Mouse (Mus musculus): ENCODE measurements around the gene Lnx1. TPM values are rescaled to one million over a fixed set of nuclear protein-coding genes. Genes with fewer than 3 reads are reported as not detected.
A peak's percentile ranks its signal among the peaks of the same experiment; 100 is the strongest.

Lnx1 gene
- polyA plus RNA-seq (2016; fragmentation: Nextera tagmentation; extraction: Ambion mirVana): 0.83 and 0.96 TPM in 2 replicates

DNA sequence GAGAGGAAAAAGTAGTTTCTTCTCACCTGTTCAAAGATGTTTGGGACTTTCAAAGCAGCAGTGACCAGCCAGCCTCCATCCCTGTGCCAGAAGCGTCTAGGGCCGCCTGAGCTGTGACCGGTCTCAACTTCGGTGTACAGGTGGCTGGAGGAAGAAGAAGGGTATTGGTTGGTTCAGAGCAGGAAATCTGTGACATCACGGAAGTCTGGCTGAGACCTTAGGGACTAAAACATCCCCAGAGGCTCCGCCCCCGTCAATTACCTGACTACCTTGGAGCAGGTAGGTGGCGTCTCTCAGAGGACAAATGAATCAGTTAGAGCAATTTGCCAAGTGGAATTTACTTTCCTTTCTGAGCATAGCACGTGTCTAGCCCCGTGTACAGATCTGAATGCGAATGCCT, at the start of gene Lnx1:
Lnx1 (minus strand) TSS at position 147 of the 400 bp plus-strand sequence.
- peaks cover 12% of the 10 kb centered on the region for H3K4me1 ChIP-seq
- H3K4me2 ChIP-seq (replicated peaks): peak within 1 kb of the TSS; percentile 49; the same call in 1 of the 2 replicates
- no peak within 1 kb of the TSS for H3K9ac ChIP-seq (replicated peaks)
- ATAC-seq (ENCODE audit: low FRiP score, low read depth): no peak
- H3K9me3 ChIP-seq: no peaks in the 10 kb centered on the region
- peaks cover 24% of the 10 kb centered on the region; the same call in 1 of the 2 replicates for H3K27me3 ChIP-seq
- 52% methylated on average over 11 of the region's 11 CpGs for WGBS
- no peak within 1 kb of the TSS for H3K27ac ChIP-seq (replicated peaks)
- H3K36me3 ChIP-seq: no peaks in the 10 kb centered on the region
- H3K4me3 ChIP-seq: no peak within 1 kb of the TSS

DNA sequence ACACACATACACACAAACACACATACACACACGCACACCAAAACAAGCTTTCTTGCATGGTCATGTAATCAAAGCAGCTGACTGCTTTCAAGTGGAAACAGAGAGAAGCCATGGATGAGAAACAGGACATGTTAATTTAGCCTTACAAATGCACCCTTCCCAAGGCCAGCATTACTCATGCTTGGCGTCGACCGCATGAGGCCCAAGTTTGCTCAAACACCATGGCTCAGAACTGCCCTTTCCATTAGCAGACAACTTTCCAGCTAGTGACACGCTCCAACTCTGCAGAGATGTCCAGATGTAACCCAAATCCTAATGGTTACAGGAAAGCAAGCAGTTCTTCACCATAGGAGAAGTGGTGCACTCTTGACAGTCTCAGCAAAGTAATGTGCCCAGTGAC, 47.8 kb upstream of the Lnx1 start:
- H3K4me1 ChIP-seq: no peaks in the 10 kb centered on the region
- no peaks in the 10 kb centered on the region for H3K9me3 ChIP-seq
- no peak overlapping the region for H3K4me2 ChIP-seq (replicated peaks)
- H3K4me3 ChIP-seq: no peak overlapping the region
- no peaks in the 10 kb centered on the region for H3K27me3 ChIP-seq
- H3K27ac ChIP-seq (replicated peaks): no peak overlapping the region
- no peak overlapping the region for H3K9ac ChIP-seq (replicated peaks)
- no peaks in the 10 kb centered on the region for H3K36me3 ChIP-seq
- WGBS: 94% methylated on average over 5 of the region's 5 CpGs
- ATAC-seq (ENCODE audit: low FRiP score, low read depth): no peak

DNA sequence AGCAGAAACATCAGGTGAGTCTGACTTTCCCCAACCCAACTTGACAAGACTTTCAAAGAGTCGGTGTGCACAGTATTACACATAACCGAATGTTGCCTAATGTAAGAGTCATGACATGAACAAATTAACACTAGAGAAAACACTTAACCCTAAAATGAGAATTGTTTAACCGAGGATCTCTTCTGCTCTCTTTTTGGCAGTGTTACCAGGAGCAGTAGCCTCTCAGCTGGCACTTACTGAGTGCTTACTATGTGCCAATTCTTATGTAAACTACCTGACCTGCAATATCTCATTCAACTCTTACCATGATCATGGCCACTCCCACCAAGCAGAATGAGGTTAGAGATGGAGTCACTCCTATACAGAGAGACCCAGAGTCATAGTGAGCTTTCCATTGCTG, 44.8 kb upstream of the Lnx1 start:
- Histone ChIP-seq H3K4me2 (replicated peaks) (no peak overlapping the region), H3K9ac (replicated peaks) (no peak overlapping the region), H3K9me3 (no peaks in the 10 kb centered on the region), H3K4me3 (no peak overlapping the region), H3K27ac (replicated peaks) (no peak overlapping the region), H3K36me3 (no peaks in the 10 kb centered on the region), H3K27me3 (no peaks in the 10 kb centered on the region), H3K4me1 (no peaks in the 10 kb centered on the region)
- ATAC-seq (ENCODE audit: low FRiP score, low read depth): no peak
- WGBS: 90% methylated on average over 3 of the region's 3 CpGs

DNA sequence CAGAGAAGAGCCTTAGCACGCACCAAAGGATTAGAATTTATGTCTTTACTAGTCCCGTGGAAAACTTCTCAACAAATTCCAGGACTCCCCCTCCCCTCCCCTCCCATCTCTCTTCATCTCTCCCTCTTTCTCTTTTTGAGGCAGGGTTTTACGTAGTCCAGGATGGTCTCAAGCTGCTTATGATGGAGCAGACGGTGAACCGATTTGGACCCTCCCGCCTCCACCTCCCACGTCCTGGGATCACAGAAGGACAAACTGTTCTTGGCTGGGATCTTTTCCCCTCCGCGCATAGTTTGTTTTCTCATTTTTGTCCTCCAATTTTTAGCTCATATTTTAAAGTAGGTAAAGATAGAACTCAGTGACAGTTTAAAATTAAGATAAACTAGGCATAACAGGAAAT, 38.2 kb upstream of the Lnx1 start:
- 91% methylated on average over 9 of the region's 9 CpGs for WGBS
- H3K4me1 ChIP-seq: no peaks in the 10 kb centered on the region
- no peak overlapping the region for H3K4me3 ChIP-seq
- no peaks in the 10 kb centered on the region for H3K27me3 ChIP-seq
- no peaks in the 10 kb centered on the region for H3K36me3 ChIP-seq
- no peak for ATAC-seq (ENCODE audit: low FRiP score, low read depth)
- H3K9ac ChIP-seq (replicated peaks): no peak overlapping the region
- H3K27ac ChIP-seq (replicated peaks): no peak overlapping the region
- H3K9me3 ChIP-seq: no peaks in the 10 kb centered on the region
- H3K4me2 ChIP-seq (replicated peaks): no peak overlapping the region

GRCm38 (mm10) chr5:74739435-74739834, 36.7 kb upstream of the Lnx1 start:
- WGBS: 65% methylated on average over 12 of the region's 12 CpGs
- no peak for ATAC-seq (ENCODE audit: low FRiP score, low read depth)
- H3K27ac ChIP-seq (replicated peaks): no peak overlapping the region

DNA sequence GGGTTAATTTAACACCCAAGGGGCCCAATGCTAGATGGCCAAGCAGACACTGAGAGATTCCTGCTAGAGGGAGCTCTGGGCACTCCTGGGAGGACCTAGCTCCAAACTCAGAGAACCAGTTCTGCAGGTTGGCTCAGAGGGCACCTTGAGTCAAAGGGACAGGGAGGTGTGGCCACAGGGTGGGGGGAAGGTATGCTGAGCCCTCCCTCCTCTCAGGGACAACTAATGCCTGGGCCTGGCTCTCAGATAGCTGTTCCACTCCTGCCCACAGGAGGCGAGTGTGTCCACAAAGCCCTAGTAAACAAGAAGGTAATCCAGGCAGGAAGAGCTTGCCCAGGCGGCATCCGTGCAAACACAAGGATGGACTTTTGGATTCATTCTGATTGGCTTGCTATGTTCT, 35.6 kb upstream of the Lnx1 start:
- Histone ChIP-seq H3K9me3 (no peaks in the 10 kb centered on the region), H3K27me3 (0 out of 2 replicates have a peak, but pooled peaks cover 8% of the 10 kb centered on the region), H3K27ac (replicated peaks) (no peak overlapping the region), H3K4me3 (no peak overlapping the region), H3K36me3 (no peaks in the 10 kb centered on the region), H3K9ac (replicated peaks) (no peak overlapping the region), H3K4me1 (no peaks in the 10 kb centered on the region; the same call in 1 of the 2 replicates), H3K4me2 (replicated peaks) (no peak overlapping the region)
- WGBS: 82% methylated on average over 3 of the region's 3 CpGs
- no peak for ATAC-seq (ENCODE audit: low FRiP score, low read depth)

More at GRCm38 (mm10) chr5:74739435-74739834, 36.7 kb upstream of the Lnx1 start:
- Histone ChIP-seq H3K4me2 (replicated peaks) (no peak overlapping the region), H3K27me3 (0 out of 2 replicates have a peak, but pooled peaks cover under 1% of the 10 kb centered on the region), H3K9ac (replicated peaks) (no peak overlapping the region), H3K4me1 (no peaks in the 10 kb centered on the region), H3K4me3 (no peak overlapping the region), H3K9me3 (no peaks in the 10 kb centered on the region), H3K36me3 (no peaks in the 10 kb centered on the region)

DNA sequence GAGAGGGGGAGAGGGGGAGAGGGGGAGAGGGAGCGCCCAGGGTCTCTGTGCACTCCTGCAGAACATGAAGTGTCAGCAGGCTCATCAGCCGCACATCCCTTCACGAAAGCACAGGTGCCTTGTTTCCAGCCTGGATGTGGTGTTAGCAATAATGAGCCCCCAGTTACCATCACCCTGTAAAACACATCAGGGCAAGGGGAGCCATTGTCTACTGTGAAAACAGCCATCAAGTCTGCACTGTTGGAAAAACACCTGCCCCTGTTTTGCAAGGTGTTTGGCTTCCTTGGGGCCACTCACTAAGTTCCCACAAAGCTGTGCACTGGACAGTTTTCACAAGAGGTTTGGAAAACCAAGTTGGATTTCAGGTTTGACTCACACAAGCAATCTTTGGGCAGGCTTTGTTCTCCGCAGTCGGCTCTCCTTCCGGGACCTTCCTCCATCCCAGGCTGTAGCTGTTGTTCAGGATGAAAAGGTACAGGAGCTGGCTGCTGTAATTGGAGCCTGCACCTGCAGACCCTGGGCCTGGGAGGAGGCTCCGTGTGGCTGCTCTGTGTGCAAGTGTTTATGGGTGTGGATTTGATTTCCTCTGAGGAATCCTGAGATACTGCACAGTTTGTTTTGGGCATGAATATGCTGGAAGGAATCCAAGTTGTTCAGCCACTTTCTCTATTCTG, 31.3 kb upstream of the Lnx1 start:
- no peaks in the 10 kb centered on the region for H3K9me3 ChIP-seq
- H3K36me3 ChIP-seq: no peaks in the 10 kb centered on the region
- H3K27me3 ChIP-seq: peaks cover 8% of the 10 kb centered on the region; the same call in 1 of the 2 replicates
- H3K27ac ChIP-seq (replicated peaks): no peak overlapping the region
- WGBS: 65% methylated on average over 7 of the region's 7 CpGs
- no peak overlapping the region for H3K4me2 ChIP-seq (replicated peaks)
- H3K9ac ChIP-seq (replicated peaks): no peak overlapping the region
- no peak for ATAC-seq (ENCODE audit: low FRiP score, low read depth)
- no peaks in the 10 kb centered on the region; the same call in 1 of the 2 replicates for H3K4me1 ChIP-seq
- no peak overlapping the region for H3K4me3 ChIP-seq

GRCm38 (mm10) chr5:74732613-74733012, 29.9 kb upstream of the Lnx1 start:
- Histone ChIP-seq H3K9ac (replicated peaks) (no peak overlapping the region), H3K27me3 (peaks cover 13% of the 10 kb centered on the region), H3K4me3 (no peak overlapping the region), H3K27ac (replicated peaks) (no peak overlapping the region), H3K4me2 (replicated peaks) (no peak overlapping the region), H3K36me3 (no peaks in the 10 kb centered on the region), H3K9me3 (no peaks in the 10 kb centered on the region), H3K4me1 (no peaks in the 10 kb centered on the region; the same call in none of the 2 replicates)
- no peak for ATAC-seq (ENCODE audit: low FRiP score, low read depth)
- 77% methylated on average over 8 of the region's 8 CpGs for WGBS

GRCm38 (mm10) chr5:74730601-74731000, 27.9 kb upstream of the Lnx1 start:
- no peaks in the 10 kb centered on the region for H3K9me3 ChIP-seq
- no peak overlapping the region for H3K9ac ChIP-seq (replicated peaks)
- H3K36me3 ChIP-seq: no peaks in the 10 kb centered on the region
- H3K27me3 ChIP-seq: peaks cover 13% of the 10 kb centered on the region
- H3K4me1 ChIP-seq: peaks cover 3% of the 10 kb centered on the region
- 88% methylated on average over 5 of the region's 5 CpGs for WGBS
- H3K27ac ChIP-seq (replicated peaks): no peak overlapping the region
- ATAC-seq (ENCODE audit: low FRiP score, low read depth): no peak
- no peak overlapping the region for H3K4me2 ChIP-seq (replicated peaks)
- H3K4me3 ChIP-seq: no peak overlapping the region

- H3K4me2 ChIP-seq (replicated peaks): no peak overlapping the region
- no peak for ATAC-seq (ENCODE audit: low FRiP score, low read depth)
- no peak overlapping the region for H3K9ac ChIP-seq (replicated peaks)
- no peak overlapping the region for H3K27ac ChIP-seq (replicated peaks)
- H3K27me3 ChIP-seq: peaks cover 13% of the 10 kb centered on the region
- H3K36me3 ChIP-seq: no peaks in the 10 kb centered on the region
- H3K9me3 ChIP-seq: no peaks in the 10 kb centered on the region
- WGBS: 88% methylated on average over 6 of the region's 6 CpGs
- no peak overlapping the region for H3K4me3 ChIP-seq
- H3K4me1 ChIP-seq: peaks cover 3% of the 10 kb centered on the region
These were observed 26.9 kb upstream of the Lnx1 start for GRCm38 (mm10) chr5:74729567-74729966.

- Histone ChIP-seq H3K4me3 (no peak overlapping the region), H3K27me3 (peaks cover 5% of the 10 kb centered on the region), H3K4me2 (replicated peaks) (no peak overlapping the region), H3K4me1 (peaks cover 3% of the 10 kb centered on the region; the same call in 1 of the 2 replicates), H3K36me3 (no peaks in the 10 kb centered on the region), H3K9me3 (no peaks in the 10 kb centered on the region), H3K27ac (replicated peaks) (no peak overlapping the region), H3K9ac (replicated peaks) (no peak overlapping the region)
- no peak for ATAC-seq (ENCODE audit: low FRiP score, low read depth)
- WGBS: 75% methylated on average over 6 of the region's 6 CpGs
These were observed 25.5 kb upstream of the Lnx1 start for GRCm38 (mm10) chr5:74728186-74728585.

DNA sequence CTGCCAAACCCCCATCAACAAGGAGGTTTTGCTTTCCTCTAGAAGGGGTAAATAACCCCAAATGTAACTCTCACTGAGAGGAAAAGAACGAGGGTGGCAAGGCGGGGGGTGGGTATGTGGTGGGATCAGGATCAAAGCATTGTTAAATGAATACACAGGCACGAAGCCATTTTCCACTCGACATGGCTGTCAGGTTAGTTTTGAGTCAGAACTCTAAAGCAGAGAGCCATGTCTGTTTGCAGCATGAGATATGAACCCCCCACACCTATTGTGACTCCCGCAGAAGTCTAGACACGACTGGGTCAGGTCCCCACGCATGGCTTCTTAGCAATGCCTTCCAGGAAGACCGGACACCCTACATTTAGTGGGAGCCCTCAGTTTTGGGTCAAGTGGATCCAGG, 24.6 kb upstream of the Lnx1 start:
- ATAC-seq (ENCODE audit: low FRiP score, low read depth): peak; percentile 23; the same call in 1 of the 2 replicates
- WGBS: 54% methylated on average over 8 of the region's 8 CpGs
- Histone ChIP-seq H3K36me3 (no peaks in the 10 kb centered on the region), H3K9ac (replicated peaks) (no peak overlapping the region), H3K27me3 (peaks cover 5% of the 10 kb centered on the region), H3K27ac (replicated peaks) (no peak overlapping the region), H3K4me1 (peaks cover 3% of the 10 kb centered on the region; the same call in 1 of the 2 replicates), H3K4me2 (replicated peaks) (no peak overlapping the region), H3K9me3 (no peaks in the 10 kb centered on the region), H3K4me3 (no peak overlapping the region)
